Mouse (Mus musculus): ENCODE measurements around the gene Glb1.

The Glb1 gene

GRCm38 (mm10) chr9:114501111-114501510, 100.2 kb downstream of the Glb1 start:
- whole genome bisulfite sequencing, result 96% methylated on average over 7 of the region's 7 CpGs

GRCm38 (mm10) chr9:114501913-114502312, 101.0 kb downstream of the Glb1 start:
- WGBS, result 99% methylated on average over 11 of the region's 11 CpGs

GRCm38 (mm10) chr9:114502711-114503427, 102.0 kb downstream of the Glb1 start:
- WGBS, result 76% methylated on average over 15 of the region's 15 CpGs

GRCm38 (mm10) chr9:114504816-114505215, 103.9 kb downstream of the Glb1 start, which contains the start of gene Ccr4:
Ccr4 (minus strand) TSS chr9:114504916.
- WGBS, result 88% methylated on average over 9 of the region's 9 CpGs

GRCm38 (mm10) chr9:114506564-114506963, 105.7 kb downstream of the Glb1 start:
- WGBS, result 75% methylated on average over 4 of the region's 4 CpGs

GRCm38 (mm10) chr9:114507421-114507820, 106.5 kb downstream of the Glb1 start:
- WGBS, result 78% methylated on average over 9 of the region's 9 CpGs

GRCm38 (mm10) chr9:114509785-114510184, 108.9 kb downstream of the Glb1 start:
- WGBS, result 93% methylated on average over 9 of the region's 9 CpGs

- 97% methylated on average over 21 of the region's 21 CpGs for WGBS
Measured at GRCm38 (mm10) chr9:114512831-114513230, 112.0 kb downstream of the Glb1 start.

- 44% methylated on average over 11 of the region's 11 CpGs for WGBS
Measured at GRCm38 (mm10) chr9:114515364-114515763, 114.5 kb downstream of the Glb1 start, which contains the start of gene C130032M10Rik. C130032M10Rik (plus strand) TSS chr9:114515697.

GRCm38 (mm10) chr9:114517924-114518497, 117.1 kb downstream of the Glb1 start:
- WGBS, result 87% methylated on average over 13 of the region's 13 CpGs

- 86% methylated on average over 9 of the region's 9 CpGs for WGBS
Measured at GRCm38 (mm10) chr9:114518812-114519477, 118.1 kb downstream of the Glb1 start.

- WGBS, result 75% methylated on average over 4 of the region's 4 CpGs
Measured at GRCm38 (mm10) chr9:114520529-114520928, 119.7 kb downstream of the Glb1 start.

- WGBS, result 73% methylated on average over 5 of the region's 5 CpGs
Measured at GRCm38 (mm10) chr9:114522041-114522440, 121.2 kb downstream of the Glb1 start.

- 89% methylated on average over 9 of the region's 9 CpGs for WGBS
Measured at GRCm38 (mm10) chr9:114522501-114522900, 121.6 kb downstream of the Glb1 start.
